ENCODE assay signal across 19 mouse cellular contexts in the genomic region with DNA sequence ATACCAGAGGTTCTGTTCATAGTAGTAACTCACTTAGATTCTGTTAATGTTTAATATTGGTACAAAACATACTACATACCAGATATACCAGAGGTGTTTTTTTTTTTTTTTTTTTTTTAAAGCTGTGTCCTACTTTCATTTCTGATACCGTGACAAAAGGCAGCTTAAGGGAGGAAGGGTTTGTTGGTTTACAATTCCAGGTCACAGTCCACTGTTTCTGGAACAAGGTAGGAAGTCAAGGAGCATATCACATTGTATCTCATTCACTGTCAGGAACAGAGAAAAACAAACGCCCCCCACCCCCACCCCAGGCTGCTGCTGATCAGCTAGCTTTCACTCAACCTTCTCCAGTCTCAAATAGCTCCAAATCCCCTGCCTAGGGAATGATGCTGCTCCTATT.
"Had no signal": no experiment of that assay in that cellular context is flagged by ENCODE, and none has a peak within 500 bp of the region (broad histone marks: within the 10 kb centered on the region; RNA-seq: fewer than 3 reads in every experiment).

No protein-coding gene starts in this region.

- H3K4me1 ChIP-seq: midbrain, embryonic 13.5 days; midbrain, embryonic 15.5 days; neural tube, embryonic 12.5 days; stomach, embryonic 15.5 days had no signal

- H3K36me3 ChIP-seq: lung, embryonic 15.5 days; midbrain, embryonic 13.5 days; midbrain, embryonic 15.5 days; neural tube, embryonic 12.5 days; stomach, embryonic 15.5 days had no signal

- H3K27me3 ChIP-seq: lung, embryonic 15.5 days; megakaryocyte, embryonic 14.5 days; midbrain, embryonic 13.5 days; midbrain, embryonic 15.5 days; neural tube, embryonic 12.5 days; stomach, embryonic 15.5 days had no signal

- H3K4me3 ChIP-seq: lung, embryonic 15.5 days; megakaryocyte, embryonic 14.5 days; midbrain, embryonic 13.5 days; midbrain, embryonic 15.5 days; neural tube, embryonic 12.5 days; stomach, embryonic 15.5 days had no signal

- DNase-seq: liver, postnatal 0 days; lung, adult 2 months; lung, postnatal 14 days; lung, postnatal 36 days; right cerebral cortex, postnatal 14 days; right cerebral cortex, postnatal 4 days; thymus, adult 2 months; thymus, postnatal 25 days; thymus, postnatal 4 days had no signal

- H3K27ac ChIP-seq: lung, embryonic 15.5 days; macrophage; midbrain, embryonic 13.5 days; midbrain, embryonic 15.5 days; neural tube, embryonic 12.5 days; stomach, embryonic 15.5 days; stomach, postnatal 0 days had no signal

- H3K4me2 ChIP-seq: lung, embryonic 15.5 days; midbrain, embryonic 11.5 days; midbrain, embryonic 13.5 days; midbrain, embryonic 15.5 days; neural tube, embryonic 12.5 days; stomach, embryonic 15.5 days had no signal

- H3K9ac ChIP-seq: liver, postnatal 0 days; lung, embryonic 15.5 days; midbrain, embryonic 13.5 days; midbrain, embryonic 15.5 days; neural tube, embryonic 12.5 days; stomach, embryonic 15.5 days had no signal

- H3K9me3 ChIP-seq: lung, embryonic 15.5 days; megakaryocyte, embryonic 14.5 days; midbrain, embryonic 13.5 days; midbrain, embryonic 15.5 days; neural tube, embryonic 12.5 days; stomach, embryonic 15.5 days had no signal

- ATAC-seq: liver, postnatal 0 days; lung, postnatal 0 days; midbrain, embryonic 13.5 days; midbrain, embryonic 15.5 days had no signal
